Mouse (Mus musculus): ENCODE results near the gene Limk2.

Gene Limk2

DNA sequence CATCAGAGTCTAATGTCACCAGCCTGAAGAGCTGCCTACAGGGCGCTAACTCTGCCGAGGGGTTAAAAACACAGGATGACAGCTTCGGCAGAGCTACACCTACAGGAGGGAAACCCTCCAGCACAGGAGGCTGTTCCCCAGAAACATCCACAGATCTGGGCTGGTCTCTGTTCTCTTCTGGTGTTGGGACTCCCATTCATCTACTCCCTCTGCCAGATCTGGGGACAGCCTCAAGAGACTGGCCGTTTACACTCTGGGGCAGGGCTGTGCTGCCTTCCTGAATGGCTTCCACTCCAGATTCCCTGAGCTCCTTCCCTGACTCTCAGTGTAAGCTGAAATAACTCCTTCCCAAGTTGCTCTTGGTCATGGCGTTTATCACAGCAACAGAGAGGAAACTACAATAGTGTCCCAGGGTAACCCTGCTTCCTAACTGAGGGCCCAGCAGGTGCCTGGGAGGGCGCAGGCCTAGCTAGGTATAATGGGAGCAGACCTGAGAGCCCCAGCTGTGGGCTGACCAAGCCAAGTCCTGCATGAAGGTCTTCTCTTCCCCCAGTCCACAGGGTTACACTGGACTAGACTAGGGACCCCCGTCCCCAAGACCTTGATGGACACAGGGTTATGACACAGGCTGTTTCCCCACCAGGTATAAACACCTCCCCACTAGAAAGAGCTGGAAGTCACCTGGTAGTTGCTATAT is 37.2 kb downstream of the Limk2 start:
- DNase-seq (ENCODE audit: low read depth, low spot score), result no peak

- DNase-seq (ENCODE audit: low read depth, low spot score), result peak; percentile 71
These were observed 37.9 kb downstream of the Limk2 start for GRCm38 (mm10) chr11:3370928-3371598.

- DNase-seq (ENCODE audit: low read depth, low spot score), result no peak
These were observed 38.8 kb downstream of the Limk2 start for GRCm38 (mm10) chr11:3370162-3370561.

GRCm38 (mm10) chr11:3369449-3369848 is 39.5 kb downstream of the Limk2 start:
- DNase-seq (ENCODE audit: low read depth, low spot score), result no peak

DNA sequence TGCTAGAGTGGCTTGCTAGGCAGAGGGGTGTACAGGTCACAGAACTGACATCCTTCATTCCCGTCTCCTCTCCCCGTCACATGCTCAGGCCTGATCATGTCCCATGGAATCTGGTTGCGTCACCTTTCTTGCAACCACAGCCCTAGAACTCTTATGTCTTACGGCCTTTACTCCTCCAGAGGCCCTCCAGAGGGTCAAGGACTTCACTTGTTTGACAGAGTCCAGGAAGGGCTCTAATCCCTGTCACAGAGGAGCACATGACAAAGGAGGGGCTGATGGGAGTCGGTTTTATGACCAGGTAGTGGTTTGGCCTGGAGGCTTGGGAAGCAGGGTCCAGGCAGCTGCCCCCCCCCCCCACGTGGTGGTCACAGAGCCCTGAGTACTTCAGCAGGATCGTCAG is 40.0 kb downstream of the Limk2 start:
- no peak for DNase-seq (ENCODE audit: low read depth, low spot score)

GRCm38 (mm10) chr11:3366411-3366810 is 42.6 kb downstream of the Limk2 start:
- no peak for DNase-seq (ENCODE audit: low read depth, low spot score)

DNA sequence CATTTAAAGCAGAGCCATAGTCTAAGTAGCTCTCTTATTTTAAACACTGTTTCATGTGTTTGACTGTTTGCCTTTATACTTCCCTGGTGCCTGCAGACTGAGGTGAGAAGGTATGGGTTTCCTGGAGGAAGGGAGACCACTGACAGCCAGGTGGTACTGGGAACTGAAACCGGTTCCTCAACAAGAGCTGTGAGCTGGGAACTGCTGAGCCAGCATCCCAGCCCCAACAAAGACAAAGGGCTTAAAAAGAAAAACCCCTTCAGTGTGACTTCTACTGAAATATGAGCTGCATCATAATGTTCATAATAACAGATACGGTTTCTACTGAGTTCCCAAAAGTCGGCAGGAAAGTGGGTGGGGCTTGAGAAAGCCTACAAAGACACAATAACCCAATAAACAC is 46.1 kb downstream of the Limk2 start:
- no peak for DNase-seq (ENCODE audit: low read depth, low spot score)

DNA sequence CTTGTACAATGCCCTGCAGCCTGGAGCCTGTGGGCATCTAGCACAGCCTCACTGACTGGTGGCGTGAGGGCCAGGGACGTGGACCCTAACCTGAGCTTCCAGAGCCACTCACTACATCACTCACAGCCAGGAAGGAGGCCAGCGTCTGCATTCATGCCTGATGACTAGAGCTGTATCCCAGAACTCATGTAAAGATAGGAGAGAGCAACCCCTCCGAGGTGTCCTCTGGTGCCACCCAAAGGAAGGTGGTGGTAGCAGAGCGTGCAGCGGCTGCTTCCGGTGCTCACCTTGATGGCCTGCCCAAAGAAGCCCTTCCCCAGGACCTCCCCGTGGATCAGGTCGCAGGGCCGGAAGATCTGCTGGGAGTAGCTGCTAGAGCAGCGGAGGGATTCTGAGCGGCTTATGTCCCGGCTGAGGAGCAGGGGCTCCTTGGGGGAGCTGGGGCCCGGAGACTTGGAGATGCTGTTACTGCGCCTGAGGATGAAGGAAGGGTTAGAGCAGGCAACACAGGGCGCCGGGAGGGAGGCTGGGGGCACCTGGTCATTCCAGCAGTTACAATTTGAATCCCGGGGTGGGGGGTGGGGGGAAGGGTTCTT is 55.9 kb downstream of the Limk2 start:
- DNase-seq (ENCODE audit: low read depth, low spot score), result peak; percentile 56

GRCm38 (mm10) chr11:3352131-3352530 is 56.9 kb downstream of the Limk2 start:
- DNase-seq (ENCODE audit: low read depth, low spot score), result no peak

DNA sequence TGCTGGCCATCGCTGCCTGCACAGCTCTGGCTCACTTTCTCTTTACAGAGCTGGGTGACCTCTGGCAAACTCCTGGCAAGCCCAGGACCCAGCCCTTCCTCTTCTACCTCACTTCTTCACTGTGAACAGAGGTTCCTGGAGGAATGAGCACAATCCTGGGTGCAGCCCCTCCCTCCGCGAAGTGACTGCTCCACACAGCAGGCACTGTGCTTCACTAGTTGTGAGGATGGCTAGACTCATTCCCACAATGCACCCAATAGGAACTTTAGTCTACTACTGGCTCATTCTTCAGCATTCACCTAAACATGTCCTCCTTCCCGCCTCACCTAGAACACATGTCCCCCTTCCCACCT is 59.7 kb downstream of the Limk2 start:
- DNase-seq (ENCODE audit: low read depth, low spot score), result no peak

- DNase-seq (ENCODE audit: low read depth, low spot score), result peak; percentile 47
These were observed 60.2 kb downstream of the Limk2 start for GRCm38 (mm10) chr11:3348576-3349342.

- DNase-seq (ENCODE audit: low read depth, low spot score), result no peak
These were observed 61.2 kb downstream of the Limk2 start for GRCm38 (mm10) chr11:3347835-3348195.

- peak; percentile 89 for DNase-seq (ENCODE audit: low read depth, low spot score)
These were observed 61.7 kb downstream of the Limk2 start for GRCm38 (mm10) chr11:3347091-3347834.

DNA sequence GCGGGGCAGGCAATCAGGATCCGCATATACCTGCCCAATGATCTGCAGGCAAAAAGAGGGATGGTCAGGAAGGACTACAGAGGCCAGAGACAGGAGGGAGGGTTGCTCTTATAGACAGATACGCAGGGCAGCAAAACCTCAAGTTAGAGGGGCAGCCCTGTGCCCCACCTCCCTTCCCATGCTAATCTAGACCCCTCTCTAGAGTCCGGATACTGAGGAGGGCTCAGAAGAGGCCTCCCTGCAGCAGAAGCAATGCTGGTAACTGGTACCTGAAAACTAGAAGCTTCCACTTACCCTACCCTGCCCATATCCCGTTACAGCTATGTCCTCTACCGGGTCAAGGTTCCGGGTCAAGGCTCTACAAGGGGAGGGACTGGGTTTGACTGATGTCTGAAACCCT is 62.6 kb downstream of the Limk2 start:
- no peak for DNase-seq (ENCODE audit: low read depth, low spot score)

DNA sequence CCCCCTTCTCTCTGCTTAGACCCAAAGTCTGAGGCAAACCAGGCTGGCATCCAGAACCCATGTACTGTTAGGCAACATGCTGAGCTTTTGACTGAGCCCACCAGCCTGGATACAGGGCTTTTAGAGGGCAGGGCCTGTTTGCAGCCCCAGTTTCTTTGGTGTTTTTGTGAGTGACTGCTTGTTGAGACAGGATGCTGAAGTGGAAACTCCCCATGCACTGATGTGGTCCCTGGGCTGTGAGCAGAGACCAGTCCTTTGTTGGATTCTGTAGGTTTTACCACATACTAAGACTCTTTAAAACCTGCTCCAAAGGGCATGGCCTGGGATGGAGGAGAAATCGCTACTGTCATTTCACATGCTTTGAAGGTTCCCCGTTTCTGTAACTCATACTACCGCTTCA is 64.1 kb downstream of the Limk2 start:
- peak; percentile 62 for DNase-seq (ENCODE audit: low read depth, low spot score)

DNA sequence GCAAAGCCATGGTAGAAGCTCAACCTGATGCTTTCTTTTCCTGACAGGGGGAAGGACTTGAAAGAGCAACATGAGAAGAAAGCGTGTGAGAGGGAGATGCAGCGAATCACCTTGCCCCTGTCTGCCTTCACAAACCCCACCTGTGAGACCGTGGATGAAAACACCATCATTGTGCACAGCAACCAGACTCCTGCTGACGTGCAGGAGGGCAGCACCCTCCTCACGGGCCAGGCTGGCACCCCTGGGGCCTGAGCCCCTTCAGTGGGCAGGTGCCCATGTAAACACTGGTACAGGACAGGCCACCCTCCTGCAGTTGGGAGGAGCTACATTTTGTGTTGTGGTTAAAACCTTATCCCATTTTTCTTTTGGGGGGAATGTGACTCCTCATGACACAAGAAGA is 67.5 kb downstream of the Limk2 start:
- DNase-seq (ENCODE audit: low read depth, low spot score), result no peak

- DNase-seq (ENCODE audit: low read depth, low spot score), result no peak
These were observed 71.0 kb downstream of the Limk2 start for GRCm38 (mm10) chr11:3337961-3338360.

GRCm38 (mm10) chr11:3337173-3337955 is 71.6 kb downstream of the Limk2 start:
- DNase-seq (ENCODE audit: low read depth, low spot score), result no peak

DNA sequence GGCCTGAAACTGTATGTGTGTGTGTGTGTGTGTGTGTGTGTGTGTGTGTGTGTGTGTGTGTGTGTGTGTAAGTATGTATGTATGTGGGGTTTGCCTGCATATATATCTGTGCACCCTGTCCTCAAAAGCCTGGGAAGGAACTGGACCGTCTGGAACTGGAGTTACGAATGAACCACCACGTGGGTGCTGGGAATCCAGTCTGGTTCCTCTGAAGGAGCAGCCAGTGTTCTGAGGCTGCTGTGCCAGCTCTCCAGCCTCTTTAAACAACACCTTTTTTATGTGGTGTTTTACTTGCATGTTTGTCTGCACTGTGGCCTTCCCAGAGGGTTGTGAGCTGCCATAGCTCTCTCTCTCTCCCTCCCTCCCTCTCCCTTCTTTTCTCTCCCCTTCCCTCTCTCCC is 72.4 kb downstream of the Limk2 start:
- no peak for DNase-seq (ENCODE audit: low read depth, low spot score)

DNA sequence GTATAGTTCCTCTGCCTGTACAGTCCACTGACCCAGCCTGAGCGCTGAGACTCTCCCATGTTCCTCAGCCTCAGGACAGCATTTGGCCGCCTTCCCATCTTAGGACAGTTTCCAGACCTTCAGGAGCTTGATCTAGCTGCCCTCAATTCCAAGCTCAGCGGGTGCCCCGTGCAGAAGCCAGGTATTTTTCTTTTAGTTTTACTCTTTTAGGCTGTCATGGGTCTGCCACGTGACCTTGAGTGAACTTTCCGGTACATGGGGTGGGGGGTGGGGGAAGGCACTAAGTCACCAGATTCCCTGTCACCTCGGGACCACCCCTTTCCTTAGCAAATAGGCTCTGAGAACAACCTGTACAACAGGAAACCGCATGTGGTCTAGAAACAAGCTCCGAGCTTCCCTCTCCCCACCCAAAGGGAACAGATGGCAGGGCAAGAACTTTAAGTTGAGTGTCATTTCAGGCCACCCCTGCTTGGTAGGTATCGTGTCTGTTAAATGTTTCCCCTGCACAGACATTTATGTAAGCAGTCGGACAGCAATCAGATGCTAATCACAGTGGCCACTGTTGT is 73.3 kb downstream of the Limk2 start:
- peak; percentile 91 for DNase-seq (ENCODE audit: low read depth, low spot score)
